Mouse (Mus musculus) limb, embryonic 15.5 days (tissue): ENCODE measurements around the gene Olfr57. TPM values are rescaled to one million over a fixed set of nuclear protein-coding genes. Genes with fewer than 3 reads are reported as not detected.
"Not testable (repeated sequence)": the region's sequence is repeated elsewhere in the genome, so short reads cannot be mapped to it uniquely, and the experiment has no call there.

Experiments used
- ATAC-seq: fragments of 200-750 bp; cut with Nextera tagmentation; 2 replicates; pipeline ENCODE4 v1.8.0; 2017; ENCODE audit warnings: low read depth, moderate TSS enrichment; ENCODE audit not compliant: insufficient number of reproducible peaks, low FRiP score, low TSS enrichment
- H3K27ac ChIP-seq: fragments of 300-500 bp; sonication (generic); 2 replicates; pipeline ENCODE4 v1.5.1; 2015; ENCODE audit warnings: moderate library complexity, mild to moderate bottlenecking, inconsistent platforms
- H3K27me3 ChIP-seq: fragments of 300-500 bp; sonication (generic); 2 replicates; pipeline ENCODE4 v1.6.1; 2015; ENCODE audit warnings: inconsistent platforms
- H3K36me3 ChIP-seq: fragments of 300-500 bp; sonication (generic); 2 replicates; pipeline ENCODE4 v1.6.1; 2015; ENCODE audit warnings: inconsistent platforms
- H3K4me1 ChIP-seq: fragments of 300-500 bp; sonication (generic); 2 replicates; pipeline ENCODE4 v1.6.1; 2015; ENCODE audit warnings: inconsistent platforms
- H3K4me2 ChIP-seq: fragments of 300-500 bp; sonication (generic); 2 replicates; pipeline ENCODE4 v1.6.1; 2015; ENCODE audit warnings: mild to moderate bottlenecking, inconsistent platforms
- H3K4me3 ChIP-seq: fragments of 300-500 bp; sonication (generic); 2 replicates; pipeline ENCODE4 v1.5.1; 2015; ENCODE audit warnings: mild to moderate bottlenecking, inconsistent platforms
- H3K9ac ChIP-seq: fragments of 300-500 bp; sonication (generic); 2 replicates; pipeline ENCODE4 v1.6.1; 2015; ENCODE audit warnings: inconsistent platforms
- H3K9me3 ChIP-seq: fragments of 300-500 bp; sonication (generic); 2 replicates; pipeline ENCODE4 v1.6.1; 2016; ENCODE audit warnings: inconsistent platforms
- WGBS: fragments of 180-500 bp; shearing (Covaris S2); methylation state at CpG from one replicate; pipeline ENCODE4 v1.1.7; 2015; 5-methylcytosine and 5-hydroxymethylcytosine counted together
- polyA plus RNA-seq: library from polyadenylated mRNA; unstranded; fragments of >200 nt; fragmentation: Nextera tagmentation; extraction: Ambion mirVana; gene quantifications from 2 replicates; pipeline ENCODE4 v1.2.1, GENCODE M21; 2015

Gene Olfr57
- not detected in 2 replicates for polyA plus RNA-seq

DNA sequence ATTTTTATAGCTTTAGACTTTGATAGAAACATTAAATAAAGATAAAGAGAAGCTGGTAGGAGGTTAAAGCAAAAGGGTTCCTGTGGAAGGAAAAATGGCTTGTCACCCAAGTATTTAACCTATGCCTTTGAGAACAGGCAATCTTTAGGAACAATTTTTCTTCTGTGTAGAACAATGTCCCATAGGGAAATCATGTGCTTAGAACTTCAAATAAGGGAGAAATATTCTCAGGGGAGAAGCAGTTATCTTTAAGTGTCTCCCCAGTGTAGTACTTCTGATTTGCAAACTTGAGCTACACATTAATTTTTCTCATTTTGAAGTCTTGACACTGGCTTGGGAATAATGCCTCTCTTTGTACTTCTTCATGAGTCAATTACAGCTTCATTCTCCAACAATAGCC lies at the start of gene Olfr57:
Gene Olfr57, plus strand, starts transcription at position 301 of the 400 bp plus-strand sequence.
- Histone ChIP-seq H3K36me3 (no peaks in the 10 kb centered on the region), H3K27ac (no peak within 1 kb of the TSS), H3K4me3 (no peak within 1 kb of the TSS), H3K9ac (no peak within 1 kb of the TSS), H3K4me1 (no peaks in the 10 kb centered on the region), H3K9me3 (no peaks in the 10 kb centered on the region), H3K4me2 (no peak within 1 kb of the TSS), H3K27me3 (no peaks in the 10 kb centered on the region)
- ATAC-seq = no peak

DNA sequence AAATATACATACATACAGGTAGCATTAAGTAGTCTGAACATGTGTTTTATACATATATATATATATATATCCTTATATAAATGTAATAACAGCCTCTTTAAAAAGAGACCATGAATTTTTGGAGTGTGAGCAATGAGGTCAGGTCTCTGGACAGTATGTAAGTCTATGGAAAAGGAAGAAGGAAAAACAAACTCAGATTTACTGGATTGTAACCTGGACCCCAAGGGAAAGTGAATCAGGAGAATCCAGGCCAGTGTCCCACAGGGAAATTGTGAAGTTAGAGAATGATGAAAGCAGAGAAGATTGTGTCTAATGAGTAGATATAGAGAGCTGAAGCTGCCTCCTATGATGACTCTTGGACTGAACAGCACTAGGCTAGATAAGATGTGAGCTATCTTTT lies 47.8 kb upstream of the Olfr57 start, which contains the start of gene Olfr1352:
Gene Olfr1352, plus strand, starts transcription at position 301 of the 400 bp plus-strand sequence.
- Histone ChIP-seq H3K27ac (no peak within 1 kb of the TSS), H3K27me3 (no peaks in the 10 kb centered on the region), H3K36me3 (no peaks in the 10 kb centered on the region), H3K4me3 (no peak within 1 kb of the TSS), H3K4me2 (no peak within 1 kb of the TSS), H3K4me1 (no peaks in the 10 kb centered on the region), H3K9me3 (no peaks in the 10 kb centered on the region), H3K9ac (no peak within 1 kb of the TSS)
- no peak for ATAC-seq

DNA sequence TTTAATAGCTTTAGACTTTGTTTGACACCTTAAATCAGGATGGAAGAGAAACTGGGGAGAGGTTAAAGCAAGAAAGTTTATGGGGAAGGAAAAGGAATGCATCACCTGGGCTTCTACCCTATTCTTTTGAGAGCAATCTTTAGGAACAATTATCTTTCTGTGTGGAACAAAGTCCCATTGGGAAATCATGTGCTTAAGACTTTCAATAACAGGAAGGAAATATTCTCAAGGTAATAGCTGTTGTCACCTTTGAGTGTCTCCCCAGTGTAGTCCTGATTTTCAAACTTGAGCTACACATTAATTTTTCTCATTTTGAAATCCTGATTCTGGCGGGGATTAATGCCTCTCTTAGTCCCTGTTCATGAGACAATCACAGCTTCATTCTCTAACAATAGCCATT lies 16.4 kb upstream of the Olfr57 start, which contains the start of gene Olfr1351:
Gene Olfr1351, plus strand, starts transcription at position 301 of the 400 bp plus-strand sequence.
- no peak within 1 kb of the TSS for H3K27ac ChIP-seq
- no peaks in the 10 kb centered on the region for H3K27me3 ChIP-seq
- no peak within 1 kb of the TSS for H3K9ac ChIP-seq
- H3K4me2 ChIP-seq = no peak within 1 kb of the TSS
- WGBS = 62% methylated on average over 1 of the region's 1 CpGs
- H3K9me3 ChIP-seq = no peaks in the 10 kb centered on the region
- no peaks in the 10 kb centered on the region for H3K4me1 ChIP-seq
- H3K4me3 ChIP-seq = no peak within 1 kb of the TSS
- no peaks in the 10 kb centered on the region for H3K36me3 ChIP-seq
- ATAC-seq = no peak

DNA sequence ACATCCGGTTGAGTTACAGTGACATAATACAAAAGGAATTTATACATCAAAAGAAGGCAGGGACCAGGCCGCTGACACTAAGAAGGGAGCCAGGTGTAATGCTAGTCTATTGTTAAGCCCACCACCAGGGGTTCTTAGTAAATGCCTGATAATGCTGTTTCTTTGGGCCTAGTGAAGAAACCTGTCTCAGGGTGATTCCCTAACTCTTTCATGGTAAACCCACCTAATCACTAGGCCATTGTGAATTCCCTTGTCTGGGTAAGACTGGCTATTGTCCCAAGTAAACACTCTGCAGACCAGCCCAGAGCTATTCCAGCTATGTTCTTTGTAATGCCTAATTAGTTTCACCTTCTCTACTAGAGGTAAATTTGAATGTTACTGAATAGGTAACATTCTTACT lies 13.9 kb downstream of the Olfr57 start:
- not testable (repeated sequence) for H3K27me3 ChIP-seq, H3K4me3 ChIP-seq, H3K27ac ChIP-seq, H3K9me3 ChIP-seq, H3K9ac ChIP-seq, H3K4me1 ChIP-seq, ATAC-seq, H3K36me3 ChIP-seq, H3K4me2 ChIP-seq
- 92% methylated on average over 2 of the region's 2 CpGs for WGBS

DNA sequence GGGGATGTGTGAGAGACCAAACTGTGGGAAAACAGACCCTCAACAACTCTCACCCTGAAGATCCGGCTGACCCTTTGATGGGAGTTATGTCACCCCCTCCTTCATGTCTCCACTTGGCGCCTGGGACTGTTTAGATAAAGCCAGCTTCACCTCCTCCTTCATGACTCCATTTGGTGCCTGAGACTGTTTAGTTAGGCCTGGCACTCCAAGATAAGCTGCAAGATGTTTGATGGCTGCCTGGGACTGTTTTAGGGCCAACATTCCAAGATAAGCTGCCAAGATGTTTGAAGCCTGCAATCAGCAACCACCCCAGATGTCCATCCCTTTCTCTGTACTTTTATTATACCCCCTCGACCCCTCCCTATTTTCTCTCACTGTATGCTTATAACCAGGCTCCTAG lies 28.8 kb downstream of the Olfr57 start:
- peaks cover 29% of the 10 kb centered on the region for H3K36me3 ChIP-seq
- 69% methylated on average over 3 of the region's 3 CpGs for WGBS
- not testable (repeated sequence) for H3K9me3 ChIP-seq, H3K4me2 ChIP-seq, ATAC-seq, H3K4me1 ChIP-seq, H3K27me3 ChIP-seq, H3K9ac ChIP-seq, H3K4me3 ChIP-seq, H3K27ac ChIP-seq

Other genes with a start within 250 kb of the Olfr57 start
- 0.82 and 1.0 TPM in 2 replicates for gene Slc1a6, start 248.2 kb upstream of the Olfr57 start, polyA plus RNA-seq
- not detected in 2 replicates for gene Olfr1356, start 176.6 kb upstream of the Olfr57 start, polyA plus RNA-seq
- gene Olfr1355, start 153.2 kb upstream of the Olfr57 start, polyA plus RNA-seq = not detected in 2 replicates
- gene Olfr1354, start 115.6 kb upstream of the Olfr57 start, polyA plus RNA-seq = not detected in 2 replicates
- gene Olfr8, start 78.1 kb upstream of the Olfr57 start, polyA plus RNA-seq = not detected in 2 replicates
- gene Olfr1353, start 65.4 kb upstream of the Olfr57 start, polyA plus RNA-seq = not detected in 2 replicates
- gene Olfr1352, start 47.7 kb upstream of the Olfr57 start, polyA plus RNA-seq = not detected in 2 replicates
- not detected in 2 replicates for gene Olfr1351, start 16.3 kb upstream of the Olfr57 start, polyA plus RNA-seq
- 32.8 and 34.5 TPM in 2 replicates for gene 2610008E11Rik, start 68.9 kb downstream of the Olfr57 start, polyA plus RNA-seq
- gene Vmn2r80, start 120.0 kb downstream of the Olfr57 start, polyA plus RNA-seq = not detected in 2 replicates
- gene Vmn2r81, start 219.0 kb downstream of the Olfr57 start, polyA plus RNA-seq = not detected in 2 replicates